Mouse (Mus musculus) embryonic fibroblast, embryonic 13.5 days (primary cell): ENCODE measurements at regions not wholly inside any gene's neighbourhood (a gene's known extent, or its start where the extent isn't known, plus 50 kb on each side); places are given as distances from the start of the nearest gene placed in this dataset.

ENCODE experiments used
- CTCF ChIP-seq: IDR thresholded peaks from 2 replicates; pipeline ENCODE4 v1.5.1; 2011; ENCODE audit warnings: mild to moderate bottlenecking, control low read depth, low read length, moderate library complexity, borderline replicate concordance; ENCODE audit not compliant: insufficient read depth
- POLR2A ChIP-seq: IDR thresholded peaks from 2 replicates; pipeline ENCODE4 v1.6.1; 2011; ENCODE audit warnings: low read depth, mild to moderate bottlenecking, control low read depth, low read length, moderate library complexity

DNA sequence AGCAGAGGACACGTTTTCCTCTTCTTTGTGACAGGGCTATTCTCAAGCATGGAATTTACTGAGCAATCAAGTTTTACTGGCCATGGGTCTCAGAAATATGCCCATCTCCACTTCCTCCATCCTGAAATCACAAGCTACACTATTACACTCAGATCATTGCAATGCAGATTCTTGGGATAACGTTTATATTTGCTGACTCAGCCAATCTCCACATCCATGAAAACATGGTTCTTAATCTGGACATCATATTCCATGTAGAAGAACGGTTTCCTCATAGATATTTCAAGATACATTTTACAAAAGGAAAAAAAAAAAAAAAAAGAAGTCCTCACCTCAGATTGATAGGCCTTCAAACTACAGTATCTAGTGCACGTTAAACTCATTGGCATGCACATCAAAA is 1462.1 kb upstream of the Flrt2 start:
- TF ChIP-seq CTCF (no peak), POLR2A (no peak)
